In the genomic region with DNA sequence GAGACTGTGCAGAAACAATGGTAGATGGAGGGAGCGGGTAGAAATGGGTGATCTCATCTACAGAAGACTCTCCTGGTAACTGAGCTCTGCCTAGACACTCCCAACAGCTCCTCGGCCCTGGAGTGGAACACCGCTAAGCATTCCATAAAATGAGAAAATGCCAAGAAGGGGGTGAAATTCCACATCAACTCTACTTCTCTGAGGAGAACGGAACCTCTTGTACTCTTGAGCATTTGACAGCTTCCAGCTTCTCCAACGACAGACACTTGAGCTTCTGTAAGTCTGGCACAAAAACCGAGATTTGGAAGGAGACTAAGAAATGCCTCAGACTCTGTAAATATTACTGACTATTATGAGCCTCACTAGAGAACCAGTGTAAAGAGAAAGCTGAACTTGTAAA, we compare ENCODE assay signal across 22 mouse cellular contexts. TPM values are rescaled to one million over a fixed set of nuclear protein-coding genes. Genes with fewer than 3 reads are reported as not detected.
A peak's percentile ranks its signal among the peaks of the same experiment; 100 is the strongest.
DNase-seq lines count a peak whose midpoint lies in the region; ATAC-seq and TF ChIP-seq lines count a peak whose summit lies in the region.
"Had no signal": no experiment of that assay in that cellular context is flagged by ENCODE, and none has a peak within 500 bp of the region (broad histone marks: within the 10 kb centered on the region; RNA-seq: fewer than 3 reads in every experiment).

No protein-coding gene starts in this region.

- TF ChIP-seq CTCF in heart, adult 2 months (IDR thresholded peaks at IDR 0.05) = no peak

- no peak for DNase-seq in frontal cortex, adult 2 months (ENCODE audit: extremely low spot score in 1 of 2, low spot score in 1 of 2)
- peak; percentile 22 to 34 for DNase-seq in heart, postnatal 10 days
- DNase-seq in heart, adult 2 months = no peak
- peak; percentile 62 for DNase-seq in skeletal muscle tissue, adult 2 months (ENCODE audit: low read depth, low spot score)
- DNase-seq in adrenal gland, postnatal 14 days = no peak
- no peak for DNase-seq in testis, postnatal 10 days (ENCODE audit: low spot score)
- DNase-seq: adrenal gland, postnatal 36 days; cerebellum, adult 18-20 months; cerebellum, postnatal 25 days; kidney, adult 8-10 months; kidney, postnatal 36 days; right cerebral cortex, postnatal 14 days; thymus, postnatal 25 days had no signal

- H3K36me3 ChIP-seq in heart, adult 2 months (ENCODE audit: control insufficient read depth, insufficient read depth, low read length) = no peaks in the 10 kb centered on the region
- no peaks in the 10 kb centered on the region for H3K36me3 ChIP-seq in lung, embryonic 16.5 days (ENCODE audit: control insufficient read depth, insufficient read depth, low read length)
- H3K36me3 ChIP-seq: embryonic facial prominence, embryonic 15.5 days; forebrain, embryonic 10.5 days; hindbrain, embryonic 12.5 days had no signal

- WGBS in heart, adult 2 months = 68% methylated on average over 6 of the region's 6 CpGs
- 38% methylated on average over 6 of the region's 6 CpGs for WGBS in lung, embryonic 16.5 days

- no peak for TF ChIP-seq POLR2A in heart, adult 2 months (IDR thresholded peaks at IDR 0.05; ENCODE audit: insufficient read depth, low read depth, low read length)

- intact Hi-C loops in heart, postnatal 10 days (cut with DNase I) = no loop called here
- intact Hi-C loops in heart, adult 2 months (cut with DNase I) = no loop called here

- no peak overlapping the region for H3K4me3 ChIP-seq in heart, adult 2 months
- H3K4me3 ChIP-seq in lung, embryonic 16.5 days (ENCODE audit: low read length) = no peak overlapping the region
- H3K4me3 ChIP-seq: embryonic facial prominence, embryonic 15.5 days; forebrain, embryonic 10.5 days; hindbrain, embryonic 12.5 days had no signal

- no peaks in the 10 kb centered on the region for H3K79me2 ChIP-seq in heart, adult 2 months (replicated peaks; ENCODE audit: control insufficient read depth, insufficient read depth, low read length)

- H3K27me3 ChIP-seq in heart, adult 2 months (ENCODE audit: control insufficient read depth, insufficient read depth, low read length) = no peaks in the 10 kb centered on the region
- H3K27me3 ChIP-seq in lung, embryonic 16.5 days (ENCODE audit: control insufficient read depth, insufficient read depth, low read depth, low read length) = no peaks in the 10 kb centered on the region
- H3K27me3 ChIP-seq: embryonic facial prominence, embryonic 15.5 days; hindbrain, embryonic 12.5 days; Patski had no signal

- TF ChIP-seq EP300 in heart, adult 2 months (IDR thresholded peaks at IDR 0.05; ENCODE audit: insufficient read depth, low read depth, low read length) = no peak

- H3K4me2 ChIP-seq in lung, embryonic 16.5 days (ENCODE audit: low read depth, low read length) = no peak overlapping the region
- H3K4me2 ChIP-seq: embryonic facial prominence, embryonic 15.5 days; hindbrain, embryonic 12.5 days; liver, embryonic 11.5 days had no signal

- no peak overlapping the region for H3K27ac ChIP-seq in heart, adult 2 months
- H3K27ac ChIP-seq in lung, embryonic 16.5 days (ENCODE audit: low read length) = no peak overlapping the region
- H3K27ac ChIP-seq: embryonic facial prominence, embryonic 15.5 days; forebrain, embryonic 10.5 days; hindbrain, embryonic 12.5 days had no signal

- no peaks in the 10 kb centered on the region for H3K9me3 ChIP-seq in lung, embryonic 16.5 days (ENCODE audit: control insufficient read depth, low read length)
- H3K9me3 ChIP-seq: embryonic facial prominence, embryonic 15.5 days; forebrain, embryonic 10.5 days had no signal

- no peak overlapping the region for H3K9ac ChIP-seq in heart, adult 2 months (ENCODE audit: low read depth, low read length)
- H3K9ac ChIP-seq in lung, embryonic 16.5 days (ENCODE audit: low read length) = no peak overlapping the region
- H3K9ac ChIP-seq: embryonic facial prominence, embryonic 15.5 days; hindbrain, embryonic 12.5 days had no signal

- H3K4me1 ChIP-seq in heart, adult 2 months (ENCODE audit: control insufficient read depth, insufficient read depth, low read length) = no peaks in the 10 kb centered on the region
- peaks cover 6% of the 10 kb centered on the region; the same call in 1 of the 2 replicates for H3K4me1 ChIP-seq in lung, embryonic 16.5 days (replicated peaks; ENCODE audit: control insufficient read depth, insufficient read depth, low read length)
- H3K4me1 ChIP-seq: embryonic facial prominence, embryonic 15.5 days; forebrain, embryonic 10.5 days; hindbrain, embryonic 12.5 days had no signal

- ATAC-seq in frontal cortex, adult (ENCODE audit: low TSS enrichment) = peak; percentile 66
- ATAC-seq in lung, embryonic 16.5 days (ENCODE audit: low read depth) = peak; percentile 82
- ATAC-seq: Patski had no signal

RNA-seq across cellular contexts. Expression of gene Dgki, which starts 31.4 kb away (rescaled TPM):
- polyA plus RNA-seq in frontal cortex, adult 2 months (2012; rRNA removed) = 11.4 and 11.6 TPM in 2 replicates
- under 1 TPM; 0.45 to 0.65 TPM for total RNA-seq in heart, postnatal 10 days (2021)
- under 1 TPM; 0.08 to 0.18 TPM for total RNA-seq in heart, adult 2 months (2021)
- polyA plus RNA-seq in heart, adult 2 months (2012; rRNA removed) = 0.04 and 0.15 TPM in 2 replicates
- 0.58 and 0.67 TPM in 2 replicates for polyA plus RNA-seq in lung, embryonic 16.5 days (2015; fragmentation: Nextera tagmentation; extraction: Ambion mirVana)
- total RNA-seq in adrenal gland, postnatal 14 days (2021) = 2.2 and 2.4 TPM in 2 replicates
- total RNA-seq: granulocyte monocyte progenitor cell, adult 5-6 weeks; neutrophil, adult 5-6 weeks had no signal

Comparison
In these comparisons a context has a peak if more than half of its experiments do, and no peak if none do; other contexts are left out.
1. DNase-seq: peak in heart, postnatal 10 days (2 of 2) and skeletal muscle tissue, adult 2 months (single experiment); none in frontal cortex, adult 2 months (0 of 2), heart, adult 2 months (0 of 2), adrenal gland, postnatal 14 days (single experiment) and testis, postnatal 10 days (single experiment).